Mouse (Mus musculus) lung, embryonic 15.5 days (tissue): ENCODE results near the gene Mroh3. TPM values are rescaled to one million over a fixed set of nuclear protein-coding genes. Genes with fewer than 3 reads are reported as not detected.

Source experiments
- ATAC-seq: fragments of 200-750 bp; cut with Nextera tagmentation; 2 replicates; pipeline ENCODE4 v1.8.0; 2017; ENCODE audit warnings: moderate number of reproducible peaks, borderline replicate concordance; ENCODE audit not compliant: low FRiP score, low TSS enrichment; ENCODE audit errors: extremely low read depth
- H3K27ac ChIP-seq: fragments of 300-500 bp; sonication (generic); 2 replicates; pipeline ENCODE4 v1.5.1; 2015; ENCODE audit warnings: moderate library complexity, mild to moderate bottlenecking, inconsistent platforms
- H3K27me3 ChIP-seq: fragments of 300-500 bp; sonication (generic); 2 replicates; pipeline ENCODE4 v1.6.1; 2015; ENCODE audit warnings: inconsistent platforms
- H3K36me3 ChIP-seq: fragments of 300-500 bp; sonication (generic); 2 replicates; pipeline ENCODE4 v1.6.1; 2015; ENCODE audit warnings: inconsistent platforms
- H3K4me1 ChIP-seq: fragments of 300-500 bp; sonication (generic); 2 replicates; pipeline ENCODE4 v1.6.1; 2015; ENCODE audit warnings: inconsistent platforms
- H3K4me2 ChIP-seq: fragments of 300-500 bp; sonication (generic); 2 replicates; pipeline ENCODE4 v1.6.1; 2015; ENCODE audit warnings: inconsistent platforms, mild to moderate bottlenecking, moderate library complexity
- H3K4me3 ChIP-seq: fragments of 300-500 bp; sonication (generic); 2 replicates; pipeline ENCODE4 v1.5.1; 2015; ENCODE audit warnings: mild to moderate bottlenecking, inconsistent platforms
- H3K9ac ChIP-seq: fragments of 300-500 bp; sonication (generic); 2 replicates; pipeline ENCODE4 v1.6.1; 2015; ENCODE audit warnings: inconsistent platforms
- H3K9me3 ChIP-seq: fragments of 300-500 bp; sonication (generic); 2 replicates; pipeline ENCODE4 v1.6.1; 2016; ENCODE audit warnings: inconsistent platforms
- WGBS: fragments of 180-500 bp; shearing (Covaris S2); methylation state at CpG from one replicate; pipeline ENCODE4 v1.1.7; 2015; 5-methylcytosine and 5-hydroxymethylcytosine counted together
- polyA plus RNA-seq: library from polyadenylated mRNA; unstranded; fragments of >200 nt; fragmentation: Nextera tagmentation; extraction: Ambion mirVana; gene quantifications from 2 replicates; pipeline ENCODE4 v1.2.1, GENCODE M21; 2015

The Mroh3 gene
- polyA plus RNA-seq, 1 experiment from 2014 or later = 0.17 TPM

DNA sequence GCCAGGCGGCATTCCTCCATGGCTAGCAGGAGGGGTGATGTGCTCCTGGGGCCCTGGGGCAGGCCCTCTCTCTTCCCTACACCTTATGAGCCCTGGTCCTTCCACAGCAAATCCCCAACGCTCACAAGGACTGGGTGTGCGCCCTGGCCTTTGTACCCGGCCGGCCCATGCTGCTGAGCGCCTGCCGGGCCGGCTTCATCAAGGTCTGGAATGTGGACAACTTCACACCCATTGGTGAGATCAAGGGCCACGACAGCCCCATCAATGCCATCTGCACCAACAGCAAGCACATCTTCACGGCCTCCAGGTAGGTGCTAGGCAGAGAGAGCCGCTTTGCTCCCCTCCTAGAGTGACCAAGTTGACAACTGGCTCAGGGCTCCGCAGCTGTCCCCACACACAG is 39.9 kb downstream of the Mroh3 start:
- Histone ChIP-seq H3K9me3 (no peaks in the 10 kb centered on the region), H3K27ac (no peak overlapping the region), H3K9ac (no peak overlapping the region), H3K36me3 (peaks cover 6% of the 10 kb centered on the region; the same call in 1 of the 2 replicates), H3K4me1 (peaks cover 14% of the 10 kb centered on the region), H3K4me2 (no peak overlapping the region), H3K27me3 (no peaks in the 10 kb centered on the region), H3K4me3 (no peak overlapping the region)
- ATAC-seq = no peak
- WGBS = 77% methylated on average over 12 of the region's 12 CpGs

DNA sequence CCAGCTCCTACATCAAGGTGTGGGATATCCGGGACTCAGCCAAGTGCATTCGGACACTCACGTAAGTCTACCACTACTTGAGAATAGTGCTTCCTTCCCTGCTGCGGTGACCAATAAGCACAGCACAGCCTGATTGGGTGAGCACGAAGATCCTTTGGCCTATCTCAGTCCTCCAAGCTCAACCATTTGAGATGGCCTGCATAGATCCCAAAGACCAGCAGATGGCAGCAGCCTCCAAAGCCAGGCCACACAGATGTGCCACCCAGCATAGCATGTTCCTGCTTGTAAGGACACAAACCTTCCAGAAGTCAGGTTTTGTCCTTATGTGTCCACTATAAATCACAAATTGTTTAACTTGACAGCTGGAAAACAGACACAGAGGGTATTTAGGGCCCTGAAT is 42.5 kb downstream of the Mroh3 start:
- Histone ChIP-seq H3K4me1 (peaks cover 14% of the 10 kb centered on the region), H3K36me3 (0 out of 2 replicates have a peak, but pooled peaks cover 3% of the 10 kb centered on the region), H3K9me3 (no peaks in the 10 kb centered on the region), H3K27ac (no peak overlapping the region), H3K4me2 (no peak overlapping the region), H3K9ac (no peak overlapping the region), H3K27me3 (no peaks in the 10 kb centered on the region), H3K4me3 (no peak overlapping the region)
- WGBS = 4% methylated on average over 5 of the region's 5 CpGs
- peak; percentile 74; the same call in 1 of the 2 replicates for ATAC-seq

DNA sequence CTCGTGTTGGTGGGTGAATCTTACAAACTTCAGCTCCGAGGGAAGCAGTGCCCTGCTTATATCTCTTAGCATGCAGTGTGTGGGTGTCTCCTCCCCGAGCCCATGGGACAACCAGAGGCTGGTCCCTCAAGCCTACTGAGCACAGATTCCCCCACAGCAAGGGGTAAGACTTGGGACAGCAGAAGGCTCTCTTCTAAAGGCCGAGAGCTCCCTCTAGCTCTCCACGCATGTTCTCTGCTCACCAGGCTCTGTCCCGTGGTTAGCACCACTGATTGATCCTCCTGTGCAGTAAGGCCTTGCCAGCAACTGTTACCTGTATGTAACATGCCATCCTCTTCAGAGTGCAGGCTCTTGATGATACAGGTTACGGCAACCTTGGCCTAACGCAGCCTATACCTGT is 45.0 kb downstream of the Mroh3 start:
- no peaks in the 10 kb centered on the region for H3K9me3 ChIP-seq
- peaks cover 3% of the 10 kb centered on the region for H3K36me3 ChIP-seq
- no peak overlapping the region for H3K4me2 ChIP-seq
- H3K9ac ChIP-seq = no peak overlapping the region
- no peaks in the 10 kb centered on the region for H3K4me1 ChIP-seq
- no peak overlapping the region for H3K4me3 ChIP-seq
- H3K27ac ChIP-seq = no peak overlapping the region
- no peaks in the 10 kb centered on the region for H3K27me3 ChIP-seq
- WGBS = 61% methylated on average over 8 of the region's 8 CpGs
- ATAC-seq = no peak

DNA sequence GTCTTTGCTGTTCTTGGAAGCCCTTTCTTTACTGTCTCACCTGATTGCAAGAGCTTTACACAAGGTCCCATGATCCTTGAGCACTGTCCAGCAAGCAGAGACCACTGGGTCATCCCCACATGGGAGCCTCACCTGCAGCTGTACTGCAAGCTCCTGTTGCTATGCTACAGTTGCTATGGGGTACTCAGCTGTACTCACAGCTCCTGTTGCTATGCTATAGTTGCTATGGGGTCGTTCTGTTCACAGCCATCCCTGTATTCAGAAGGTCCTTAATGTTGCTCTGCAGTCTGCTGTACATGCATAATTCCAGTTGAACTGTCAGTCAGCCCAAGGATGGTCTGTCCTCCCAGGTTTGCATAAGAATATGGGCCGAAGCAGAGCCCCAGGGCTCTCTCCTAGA is 47.2 kb downstream of the Mroh3 start:
- Histone ChIP-seq H3K4me2 (no peak overlapping the region), H3K36me3 (no peaks in the 10 kb centered on the region; the same call in none of the 2 replicates), H3K9ac (no peak overlapping the region), H3K9me3 (no peaks in the 10 kb centered on the region), H3K27ac (no peak overlapping the region), H3K4me1 (no peaks in the 10 kb centered on the region), H3K27me3 (no peaks in the 10 kb centered on the region), H3K4me3 (no peak overlapping the region)
- 63% methylated on average over 2 of the region's 2 CpGs for WGBS
- no peak for ATAC-seq

DNA sequence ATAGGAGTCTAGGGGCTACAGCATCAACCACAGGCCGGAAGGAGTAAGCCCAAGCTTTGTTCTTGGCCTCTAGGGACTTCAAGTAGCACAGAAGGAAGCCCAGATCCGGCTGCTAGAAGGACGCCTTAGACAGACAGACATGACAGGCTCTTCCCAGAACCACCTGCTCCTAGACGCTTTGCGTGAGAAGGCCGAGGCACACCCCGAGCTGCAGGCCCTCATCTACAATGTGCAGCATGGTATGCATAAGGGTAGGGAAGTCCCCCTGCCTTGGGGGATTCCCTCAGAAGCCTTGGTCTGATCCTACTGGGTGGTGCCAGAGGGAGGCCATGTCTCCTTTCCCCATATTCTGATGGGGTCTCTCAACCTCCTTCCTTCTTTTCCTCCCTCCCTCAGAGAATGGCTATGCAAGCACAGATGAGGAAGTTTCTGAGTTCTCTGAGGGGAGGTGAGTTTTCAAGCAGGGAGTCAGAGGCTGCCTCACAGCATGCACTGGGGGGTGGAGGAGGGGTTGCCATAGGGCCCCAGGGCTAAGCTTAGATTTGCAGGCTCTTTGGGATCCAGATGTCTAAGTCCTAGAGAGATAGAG is 51.2 kb downstream of the Mroh3 start:
- no peak for ATAC-seq
- Histone ChIP-seq H3K4me3 (no peak overlapping the region), H3K4me2 (no peak overlapping the region), H3K9me3 (no peaks in the 10 kb centered on the region), H3K4me1 (no peaks in the 10 kb centered on the region), H3K9ac (no peak overlapping the region), H3K36me3 (no peaks in the 10 kb centered on the region; the same call in none of the 2 replicates), H3K27ac (no peak overlapping the region), H3K27me3 (no peaks in the 10 kb centered on the region)
- 87% methylated on average over 7 of the region's 7 CpGs for WGBS

DNA sequence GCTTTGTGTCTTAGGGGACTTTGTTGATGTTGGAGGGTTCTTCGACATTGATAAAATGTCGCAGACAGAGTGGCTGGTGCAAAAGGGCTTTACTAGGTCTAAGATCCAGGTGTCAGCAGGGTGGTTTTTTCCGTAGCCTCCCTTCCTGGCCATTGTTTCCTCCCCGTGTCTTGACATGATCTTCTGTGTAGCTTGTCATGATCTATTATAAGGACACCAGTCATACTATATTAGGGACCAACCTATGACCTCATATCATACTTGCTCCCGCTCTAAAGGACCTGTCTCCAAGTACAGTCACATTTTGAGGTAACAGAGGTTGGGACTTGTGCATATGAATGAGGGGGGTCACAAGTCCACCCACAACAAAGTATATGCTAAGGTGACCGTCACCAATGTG is 51.7 kb downstream of the Mroh3 start:
- no peak overlapping the region for H3K4me3 ChIP-seq
- H3K9me3 ChIP-seq = no peaks in the 10 kb centered on the region
- H3K36me3 ChIP-seq = peaks cover 2% of the 10 kb centered on the region
- H3K27me3 ChIP-seq = no peaks in the 10 kb centered on the region
- no peaks in the 10 kb centered on the region for H3K4me1 ChIP-seq
- no peak overlapping the region for H3K27ac ChIP-seq
- WGBS = 86% methylated on average over 6 of the region's 6 CpGs
- H3K9ac ChIP-seq = no peak overlapping the region
- no peak for ATAC-seq
- no peak overlapping the region for H3K4me2 ChIP-seq

DNA sequence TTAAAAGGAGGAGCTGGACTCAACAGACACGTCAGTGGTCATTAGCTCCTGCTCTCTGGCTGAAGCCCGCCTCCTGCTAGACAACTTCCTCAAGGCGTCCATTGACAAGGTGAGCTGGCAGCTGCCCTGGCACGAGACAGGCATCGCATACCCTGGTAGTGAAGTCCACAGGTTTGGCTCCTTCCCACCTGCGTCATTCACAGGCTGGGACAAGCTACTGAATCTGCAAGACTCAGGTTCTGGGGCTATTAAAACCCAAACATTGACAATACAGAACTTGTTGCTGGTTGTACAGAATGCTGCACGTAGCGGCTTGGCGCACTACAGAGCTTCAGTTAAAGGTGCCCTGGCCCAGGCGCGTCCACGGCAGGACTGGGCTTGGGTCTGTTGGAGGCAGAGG is 52.3 kb downstream of the Mroh3 start:
- 84% methylated on average over 12 of the region's 12 CpGs for WGBS
- no peaks in the 10 kb centered on the region for H3K4me1 ChIP-seq
- no peaks in the 10 kb centered on the region for H3K9me3 ChIP-seq
- peaks cover 3% of the 10 kb centered on the region for H3K36me3 ChIP-seq
- H3K27me3 ChIP-seq = no peaks in the 10 kb centered on the region
- no peak overlapping the region for H3K4me2 ChIP-seq
- ATAC-seq = no peak
- no peak overlapping the region for H3K27ac ChIP-seq
- no peak overlapping the region for H3K4me3 ChIP-seq
- no peak overlapping the region for H3K9ac ChIP-seq

DNA sequence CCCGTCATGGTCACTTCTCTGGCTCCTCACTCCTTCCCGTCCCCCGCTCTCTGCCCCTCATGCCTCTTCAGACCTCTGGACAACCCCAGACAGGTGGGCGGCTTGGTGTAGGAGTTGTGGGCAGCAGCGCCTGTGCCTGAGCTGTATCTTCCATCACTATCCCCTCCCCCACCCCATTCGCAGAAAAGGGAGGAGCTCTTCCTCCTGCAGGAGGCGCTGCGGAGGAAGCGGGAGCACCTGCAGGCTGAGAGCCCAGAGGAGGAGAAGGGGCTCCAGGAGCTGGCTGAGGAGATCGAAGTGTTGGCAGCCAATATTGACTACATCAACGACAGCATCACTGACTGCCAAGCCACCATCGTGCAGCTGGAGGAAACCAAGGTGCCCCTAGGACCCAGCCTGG is 52.8 kb downstream of the Mroh3 start:
- 46% methylated on average over 12 of the region's 12 CpGs for WGBS
- H3K27me3 ChIP-seq = no peaks in the 10 kb centered on the region
- H3K36me3 ChIP-seq = peaks cover 3% of the 10 kb centered on the region
- H3K4me1 ChIP-seq = no peaks in the 10 kb centered on the region
- H3K27ac ChIP-seq = no peak overlapping the region
- H3K9ac ChIP-seq = no peak overlapping the region
- H3K9me3 ChIP-seq = no peaks in the 10 kb centered on the region
- H3K4me3 ChIP-seq = no peak overlapping the region
- no peak for ATAC-seq
- H3K4me2 ChIP-seq = no peak overlapping the region

DNA sequence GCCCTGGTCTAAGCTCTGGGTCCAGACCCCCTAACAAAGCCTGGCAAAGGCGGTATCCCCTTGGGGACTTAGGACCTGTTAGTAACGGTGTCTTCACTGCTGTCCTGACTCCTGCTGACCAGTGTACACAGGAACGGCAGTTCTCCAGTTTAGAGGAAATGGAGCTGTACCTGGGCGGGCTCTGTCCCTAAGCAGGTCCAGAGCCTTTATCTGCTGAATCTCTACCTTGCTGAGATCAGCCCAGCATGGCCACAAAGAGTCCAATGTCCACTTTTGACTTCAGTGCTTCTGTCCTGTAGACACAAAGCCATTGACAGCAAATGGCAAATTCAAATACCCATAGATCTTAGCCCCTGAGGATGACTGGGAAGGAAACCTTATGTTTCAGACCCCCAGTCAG is 55.7 kb downstream of the Mroh3 start:
- Histone ChIP-seq H3K9me3 (no peaks in the 10 kb centered on the region), H3K4me1 (no peaks in the 10 kb centered on the region), H3K27ac (no peak overlapping the region), H3K4me3 (no peak overlapping the region), H3K4me2 (no peak overlapping the region), H3K36me3 (0 out of 2 replicates have a peak, but pooled peaks cover 3% of the 10 kb centered on the region), H3K9ac (no peak overlapping the region), H3K27me3 (no peaks in the 10 kb centered on the region)
- 90% methylated on average over 4 of the region's 4 CpGs for WGBS
- ATAC-seq = no peak

DNA sequence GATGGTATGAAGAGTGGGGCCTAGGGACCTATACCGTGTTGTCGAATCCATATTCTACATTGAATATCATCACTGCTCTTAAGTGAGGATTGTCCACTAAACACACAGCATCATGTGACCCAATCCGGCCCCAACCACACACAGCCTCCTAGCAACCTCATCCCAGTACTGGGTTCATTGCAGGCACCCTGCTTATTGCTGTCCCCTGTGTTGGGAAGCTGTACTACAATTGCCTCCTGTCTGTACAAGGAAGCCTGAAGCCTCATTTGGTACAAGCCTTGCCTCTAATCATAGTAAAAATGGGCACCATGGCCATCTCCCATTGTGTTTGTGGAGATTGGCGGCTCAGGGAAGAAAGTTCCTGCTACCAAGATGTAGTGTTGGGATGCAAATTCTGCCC is 56.3 kb downstream of the Mroh3 start:
- no peaks in the 10 kb centered on the region for H3K4me1 ChIP-seq
- H3K27me3 ChIP-seq = no peaks in the 10 kb centered on the region
- no peak overlapping the region for H3K27ac ChIP-seq
- no peak overlapping the region for H3K4me2 ChIP-seq
- H3K4me3 ChIP-seq = no peak overlapping the region
- no peak overlapping the region for H3K9ac ChIP-seq
- no peak for ATAC-seq
- no peaks in the 10 kb centered on the region for H3K9me3 ChIP-seq
- H3K36me3 ChIP-seq = 0 out of 2 replicates have a peak, but pooled peaks cover 3% of the 10 kb centered on the region
- WGBS = 91% methylated on average over 4 of the region's 4 CpGs

DNA sequence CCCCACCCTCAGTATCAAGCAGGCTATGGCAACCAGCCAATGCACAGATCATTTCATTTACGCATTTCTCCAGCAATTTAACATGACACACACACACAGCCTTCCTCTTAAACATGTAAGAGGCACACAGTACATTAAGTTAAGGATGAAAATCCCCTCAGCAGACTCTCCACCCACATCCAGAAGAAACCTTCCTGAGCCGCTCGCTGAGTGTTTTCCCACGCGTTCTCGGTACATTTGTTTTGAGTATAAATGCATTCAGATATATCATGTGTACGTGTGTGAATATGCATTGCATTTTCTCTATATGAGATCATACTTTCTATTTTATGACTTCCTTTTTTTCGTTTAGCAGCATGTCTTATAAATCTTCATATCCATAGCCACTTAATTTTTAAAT is 61.3 kb downstream of the Mroh3 start:
- WGBS = 77% methylated on average over 8 of the region's 8 CpGs
- ATAC-seq = no peak
- H3K4me2 ChIP-seq = no peak overlapping the region
- H3K27ac ChIP-seq = no peak overlapping the region
- H3K27me3 ChIP-seq = no peaks in the 10 kb centered on the region
- no peak overlapping the region for H3K4me3 ChIP-seq
- 0 out of 2 replicates have a peak, but pooled peaks cover 3% of the 10 kb centered on the region for H3K36me3 ChIP-seq
- H3K9ac ChIP-seq = no peak overlapping the region
- no peaks in the 10 kb centered on the region for H3K9me3 ChIP-seq
- no peaks in the 10 kb centered on the region for H3K4me1 ChIP-seq

DNA sequence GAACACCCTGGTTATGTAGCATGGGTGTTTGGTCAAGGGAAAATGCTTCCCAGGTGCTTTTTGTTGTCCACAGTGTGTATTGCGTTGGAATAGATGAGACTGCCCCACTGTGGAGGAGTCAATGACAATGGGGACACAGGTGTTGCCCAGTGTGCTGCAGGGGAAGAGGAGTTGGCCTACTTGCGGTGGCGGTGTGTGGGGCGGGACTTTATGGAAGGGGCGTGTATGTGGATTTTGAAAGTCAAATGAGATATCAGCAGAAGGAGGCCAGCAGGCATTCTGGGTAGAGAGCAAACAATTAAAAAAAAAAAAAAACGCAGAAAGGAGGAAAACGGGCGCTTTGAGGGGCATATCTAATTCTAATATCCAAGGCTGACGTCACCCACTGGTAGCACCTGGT is 62.9 kb downstream of the Mroh3 start:
- Histone ChIP-seq H3K27ac (no peak overlapping the region), H3K9me3 (no peaks in the 10 kb centered on the region), H3K4me1 (no peaks in the 10 kb centered on the region), H3K36me3 (no peaks in the 10 kb centered on the region), H3K4me2 (no peak overlapping the region), H3K27me3 (no peaks in the 10 kb centered on the region), H3K9ac (no peak overlapping the region), H3K4me3 (no peak overlapping the region)
- no peak for ATAC-seq
- 90% methylated on average over 9 of the region's 9 CpGs for WGBS

DNA sequence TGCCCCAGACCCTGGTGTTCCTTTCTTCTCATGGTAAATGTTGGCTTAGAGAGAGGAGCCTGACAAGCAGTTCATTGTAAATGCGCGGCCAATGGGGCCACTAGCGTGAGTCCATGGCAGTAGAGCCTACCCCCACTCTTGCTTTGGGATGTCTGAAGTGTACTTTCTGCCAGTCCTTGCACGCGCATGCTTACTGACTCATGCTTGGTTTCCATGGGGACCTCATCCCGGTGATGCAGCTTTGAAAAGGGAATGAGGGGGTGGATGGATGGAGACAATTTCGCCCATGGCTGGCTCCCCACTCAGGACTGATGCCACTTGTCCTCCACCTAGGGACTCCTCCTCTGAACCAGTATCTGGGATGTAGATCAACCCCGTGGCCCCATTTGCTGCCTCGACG is 69.1 kb downstream of the Mroh3 start:
- H3K27ac ChIP-seq = no peak overlapping the region
- H3K27me3 ChIP-seq = no peaks in the 10 kb centered on the region
- H3K9ac ChIP-seq = no peak overlapping the region
- H3K36me3 ChIP-seq = no peaks in the 10 kb centered on the region
- no peak overlapping the region for H3K4me2 ChIP-seq
- 91% methylated on average over 10 of the region's 10 CpGs for WGBS
- H3K4me3 ChIP-seq = no peak overlapping the region
- no peak for ATAC-seq
- no peaks in the 10 kb centered on the region for H3K9me3 ChIP-seq
- peaks cover 39% of the 10 kb centered on the region for H3K4me1 ChIP-seq
